Mouse (Mus musculus) cerebellum, adult 2 months (tissue): ENCODE results near the gene H2-Ab1.

ENCODE experiments used
- CTCF ChIP-seq: fragments of 200-500 bp; IDR thresholded peaks from 2 replicates; pipeline ENCODE4 v1.5.1; 2011; ENCODE audit warnings: low read depth, mild to moderate bottlenecking, control low read depth, low read length, moderate library complexity, borderline replicate concordance; ENCODE audit not compliant: insufficient read depth
- POLR2A ChIP-seq: fragments of 200-500 bp; IDR thresholded peaks from 2 replicates; pipeline ENCODE4 v1.6.1; 2011; ENCODE audit warnings: low read length, control low read depth, borderline replicate concordance; ENCODE audit not compliant: insufficient read depth

GRCm38 (mm10) chr17:34239601-34240041, 17.9 kb upstream of the H2-Ab1 start:
- no peak for TF ChIP-seq CTCF
- TF ChIP-seq POLR2A, result no peak
